In the genomic region with DNA sequence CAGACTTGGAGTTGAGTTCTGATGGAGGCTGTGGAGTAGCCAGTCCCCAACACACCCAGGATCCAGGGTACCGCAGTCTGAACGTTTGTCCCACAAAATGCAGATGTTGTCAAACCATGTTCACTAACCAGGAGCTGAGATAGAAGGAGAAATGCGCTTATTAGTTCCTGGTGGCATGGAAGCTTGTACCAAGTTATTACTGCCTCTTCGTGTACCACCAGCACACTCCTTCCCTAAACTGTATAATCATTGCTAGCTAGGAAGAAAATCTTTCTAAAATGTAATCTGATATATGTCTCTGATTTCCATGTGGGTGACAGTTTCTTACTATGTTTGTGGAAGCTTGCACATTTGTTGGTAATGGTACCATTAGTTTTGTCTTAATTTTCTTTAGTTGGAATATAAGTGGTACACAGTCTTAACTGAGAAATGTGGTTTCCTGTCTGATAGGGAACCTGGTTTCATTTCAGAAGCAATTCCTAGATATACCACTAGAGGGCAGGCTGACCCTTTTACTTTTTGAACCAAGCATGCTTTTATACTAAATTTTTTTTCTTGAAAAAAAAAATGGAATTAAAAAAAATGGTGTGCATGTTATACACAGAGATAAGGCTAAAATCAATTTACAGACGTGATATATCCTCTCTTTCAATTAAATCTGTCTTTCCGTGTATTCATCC, we compare ENCODE assay signal across 8 mouse cellular contexts.
DNase-seq lines count a peak whose midpoint lies in the region; ATAC-seq and TF ChIP-seq lines count a peak whose summit lies in the region.

No protein-coding gene starts in this region.

- TF ChIP-seq POLR2A in thymus, adult 2 months (IDR thresholded peaks at IDR 0.05; ENCODE audit: control insufficient read depth, extremely low read depth, insufficient read depth, low read length, poor library complexity): no peak

- no peak overlapping the region for H3K4me3 ChIP-seq in forebrain, postnatal 0 days (ENCODE audit: low read depth, low read length)
- H3K4me3 ChIP-seq in forebrain, embryonic 16.5 days (replicated peaks; ENCODE audit: low read length): no peak overlapping the region
- H3K4me3 ChIP-seq in thymus, adult 2 months (ENCODE audit: control insufficient read depth, insufficient read depth, low read length): no peak overlapping the region

- H3K4me2 ChIP-seq in forebrain, postnatal 0 days (ENCODE audit: low read depth): no peak overlapping the region
- H3K4me2 ChIP-seq in forebrain, embryonic 16.5 days (ENCODE audit: low read length): no peak overlapping the region

- peak; percentile 83 for DNase-seq in forebrain, postnatal 0 days
- DNase-seq in left cerebral cortex, postnatal 14 days (ENCODE audit: low spot score in 2 of 2): peak; percentile 80 to 82
- DNase-seq in left cerebral cortex, adult 8-10 months (ENCODE audit: low spot score in 2 of 2): no peak
- peak; percentile 30 for DNase-seq in Muller cell, postnatal 12 days (ENCODE audit: inconsistent ontology term)
- peak; percentile 24 for DNase-seq in telencephalon, adult 2 months (ENCODE audit: low read depth, low spot score)
- no peak for DNase-seq in thymus, adult 2 months

- intact Hi-C loops in left cerebral cortex, postnatal 14 days (cut with DNase I): loop anchor here (5.0 kb wide), 2 partner anchors 313 to 328 kb away; no protein-coding TSS in a partner anchor

- no peaks in the 10 kb centered on the region for H3K27me3 ChIP-seq in forebrain, postnatal 0 days (ENCODE audit: insufficient read depth, low read length)
- H3K27me3 ChIP-seq in forebrain, embryonic 16.5 days (replicated peaks; ENCODE audit: control insufficient read depth, insufficient read depth, low read length): no peaks in the 10 kb centered on the region
- no peaks in the 10 kb centered on the region for H3K27me3 ChIP-seq in thymus, adult 2 months (ENCODE audit: control insufficient read depth, insufficient read depth, low read length)

- WGBS in forebrain, postnatal 0 days: 64% methylated on average over 6 of the region's 6 CpGs
- 59% methylated on average over 6 of the region's 6 CpGs for WGBS in forebrain, embryonic 16.5 days
- 57% methylated on average over 6 of the region's 6 CpGs for WGBS in thymus, adult 2 months

- no peak overlapping the region for H3K9ac ChIP-seq in forebrain, postnatal 0 days
- H3K9ac ChIP-seq in forebrain, embryonic 16.5 days (replicated peaks; ENCODE audit: low read depth, low read length): no peak overlapping the region

- H3K4me1 ChIP-seq in forebrain, postnatal 0 days (ENCODE audit: insufficient read depth): no peaks in the 10 kb centered on the region
- H3K4me1 ChIP-seq in forebrain, embryonic 16.5 days (replicated peaks; ENCODE audit: control insufficient read depth, insufficient read depth, low read length): no peaks in the 10 kb centered on the region
- no peaks in the 10 kb centered on the region for H3K4me1 ChIP-seq in thymus, adult 2 months (replicated peaks; ENCODE audit: control insufficient read depth, insufficient read depth, low read length)

- no peak overlapping the region for H3K27ac ChIP-seq in forebrain, postnatal 0 days (ENCODE audit: low read depth, low read length)
- no peak overlapping the region for H3K27ac ChIP-seq in forebrain, embryonic 16.5 days (ENCODE audit: low read length)
- no peak overlapping the region for H3K27ac ChIP-seq in thymus, adult 2 months (ENCODE audit: control insufficient read depth, insufficient read depth, low read length)

- ATAC-seq in forebrain, postnatal 0 days: peak; percentile 61
- no peak for ATAC-seq in forebrain, embryonic 16.5 days
- peak; percentile 63 to 72; a peak in 2 of 4 replicates for ATAC-seq in hematopoietic stem cell, adult 5-6 weeks (replicated peaks in 1 of 2; ENCODE audit: insufficient read depth in 1 of 2, low FRiP score in 2 of 2, low TSS enrichment in 1 of 2, low read depth in 1 of 2, poor library complexity in 2 of 2, severe bottlenecking in 2 of 2)

- H3K9me3 ChIP-seq in forebrain, postnatal 0 days (ENCODE audit: low read length): no peaks in the 10 kb centered on the region
- H3K9me3 ChIP-seq in forebrain, embryonic 16.5 days (ENCODE audit: control insufficient read depth, low read length): no peaks in the 10 kb centered on the region

- TF ChIP-seq CTCF in forebrain, postnatal 0 days (IDR thresholded peaks at IDR 0.05; ENCODE audit: low read depth): peak; percentile 81
- TF ChIP-seq CTCF in thymus, adult 2 months (IDR thresholded peaks at IDR 0.05; ENCODE audit: borderline replicate concordance, control insufficient read depth, extremely low read depth, insufficient read depth, low read length, poor library complexity): no peak

- no peaks in the 10 kb centered on the region for H3K36me3 ChIP-seq in forebrain, postnatal 0 days (ENCODE audit: insufficient read depth)
- no peaks in the 10 kb centered on the region for H3K36me3 ChIP-seq in forebrain, embryonic 16.5 days (ENCODE audit: control insufficient read depth, insufficient read depth)
- H3K36me3 ChIP-seq in thymus, adult 2 months (ENCODE audit: control insufficient read depth, insufficient read depth, low read length): no peaks in the 10 kb centered on the region

Comparison
In these comparisons a context has a peak if more than half of its experiments do, and no peak if none do; other contexts are left out.
1. DNase-seq: peak in forebrain, postnatal 0 days (single experiment), left cerebral cortex, postnatal 14 days (2 of 2), Muller cell, postnatal 12 days (single experiment) and telencephalon, adult 2 months (single experiment); none in left cerebral cortex, adult 8-10 months (0 of 2) and thymus, adult 2 months (single experiment).